Mouse (Mus musculus) kidney, adult 2 months (tissue): ENCODE data around the gene Smc3.

Experiments
- CTCF ChIP-seq: fragments of 200-500 bp; conservative IDR thresholded peaks from 2 replicates; pipeline ENCODE4 v1.5.1; 2011; ENCODE audit warnings: low read depth, mild to moderate bottlenecking, control low read depth, low read length, moderate library complexity, mixed read lengths; ENCODE audit not compliant: insufficient read depth, insufficient read length
- POLR2A ChIP-seq: fragments of 200-500 bp; IDR thresholded peaks from one replicate; pipeline ENCODE4 v1.6.1; 2011; ENCODE audit warnings: low read depth, low read length, control low read depth

DNA sequence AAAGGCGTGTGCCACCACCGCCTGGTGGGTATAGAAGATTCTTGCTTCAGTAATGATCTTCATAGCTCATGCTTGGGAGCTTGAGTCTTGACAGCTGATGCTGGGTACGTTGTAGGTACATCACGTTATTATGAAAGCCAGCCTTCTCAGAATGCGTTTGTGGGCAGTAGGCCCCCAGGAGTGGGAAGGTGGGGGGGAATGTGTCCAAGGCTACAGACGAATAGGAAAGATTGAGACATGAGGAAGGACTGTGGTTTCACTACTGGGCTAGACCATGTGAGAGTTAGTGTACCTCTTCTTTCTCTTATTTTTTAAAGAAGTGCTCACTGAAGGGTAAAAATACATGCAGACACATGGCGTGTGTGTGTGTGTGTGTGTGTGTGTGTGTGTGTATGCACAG lies 68.6 kb downstream of the Smc3 start:
- TF ChIP-seq POLR2A: no peak
- no peak for TF ChIP-seq CTCF
